Comparison of ENCODE assay signal across 18 mouse cellular contexts in the genomic region with DNA sequence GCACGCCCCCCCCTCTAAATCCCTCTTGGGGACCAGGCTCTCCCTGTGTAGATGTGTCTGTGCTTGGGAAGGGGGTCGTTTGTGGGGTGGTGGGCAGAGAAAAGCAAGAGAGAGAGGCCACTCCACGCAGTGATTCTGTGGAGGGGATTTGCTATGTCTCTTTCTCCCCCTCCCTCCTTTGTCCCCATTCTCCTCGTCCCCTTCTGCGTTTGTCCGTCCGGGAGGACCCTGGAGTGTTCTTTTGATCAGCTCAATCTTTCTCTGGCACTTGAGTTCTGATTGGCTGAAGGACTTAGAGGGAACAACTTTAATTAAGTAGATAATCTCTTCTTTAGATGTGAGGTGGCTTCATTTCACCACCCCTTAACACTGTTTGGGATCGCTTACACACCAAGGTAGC. TPM values are rescaled to one million over a fixed set of nuclear protein-coding genes. Genes with fewer than 3 reads are reported as not detected.
"Had no signal": no experiment of that assay in that cellular context is flagged by ENCODE, and none has a peak within 500 bp of the region (broad histone marks: within the 10 kb centered on the region; RNA-seq: fewer than 3 reads in every experiment).

A gene (plus strand): TSS at position 345 of the 400 bp plus-strand sequence.

- H3K36me3 ChIP-seq: limb, embryonic 12.5 days; limb, embryonic 15.5 days had no signal

- H3K4me1 ChIP-seq: limb, embryonic 12.5 days; limb, embryonic 15.5 days had no signal

- H3K9ac ChIP-seq: limb, embryonic 12.5 days; limb, embryonic 15.5 days; liver, embryonic 14.5 days; liver, postnatal 0 days; lung, embryonic 14.5 days had no signal

- DNase-seq: kidney, adult 18-20 months; kidney, adult 9 months; kidney, postnatal 14 days; kidney, postnatal 4 days; left cerebral cortex, postnatal 4 days; liver, postnatal 0 days; lung, embryonic 14.5 days; thymus, adult 2 months; thymus, postnatal 14 days; thymus, postnatal 4 days had no signal

- ATAC-seq: liver, postnatal 0 days; lung, postnatal 0 days had no signal

- H3K4me3 ChIP-seq: limb, embryonic 12.5 days; limb, embryonic 15.5 days had no signal

- H3K4me2 ChIP-seq: limb, embryonic 12.5 days; limb, embryonic 15.5 days; liver, embryonic 11.5 days; lung, embryonic 14.5 days had no signal

- H3K27ac ChIP-seq: limb, embryonic 12.5 days; limb, embryonic 15.5 days; liver, embryonic 14.5 days; macrophage; stomach, postnatal 0 days had no signal

- H3K9me3 ChIP-seq: limb, embryonic 12.5 days; limb, embryonic 15.5 days had no signal

RNA-seq across cellular contexts. Expression of the gene that starts here (rescaled TPM):
- polyA plus RNA-seq: limb, embryonic 12.5 days; limb, embryonic 15.5 days; liver, embryonic 11.5 days; liver, embryonic 14.5 days; liver, postnatal 0 days; lung, embryonic 14.5 days; lung, postnatal 0 days; macrophage; small intestine, adult 2 months; stomach, postnatal 0 days had no signal
